Mouse (Mus musculus): ENCODE data around the gene Mrpl22. TPM values are rescaled to one million over a fixed set of nuclear protein-coding genes. Genes with fewer than 3 reads are reported as not detected.
"Not testable (repeated sequence)": the region's sequence is repeated elsewhere in the genome, so short reads cannot be mapped to it uniquely, and the experiment has no call there.

Gene Mrpl22
- polyA plus RNA-seq, 1 experiment from 2014 or later, result 116 TPM

DNA sequence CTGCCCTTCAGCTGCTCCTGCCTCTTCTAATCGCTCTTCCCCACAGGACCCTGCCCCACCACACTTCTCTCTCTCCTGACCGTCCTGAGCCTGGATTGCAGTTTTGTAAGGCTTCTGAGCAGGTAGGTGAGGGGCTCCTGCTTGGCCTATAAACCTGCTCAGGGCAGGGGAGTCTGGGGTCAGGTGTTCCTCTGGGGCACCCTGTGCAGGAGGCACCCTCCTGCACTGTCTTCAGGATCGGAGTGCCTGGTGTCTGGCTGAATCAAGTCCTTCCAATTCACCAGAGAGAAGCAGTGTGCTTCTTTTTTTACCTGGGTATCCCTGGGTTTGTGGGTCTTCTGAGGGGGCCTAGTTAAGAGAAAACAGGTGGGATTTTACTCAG, 43.6 kb downstream of the Mrpl22 start:
- not testable (repeated sequence) for H3K27me3 ChIP-seq (ENCODE audit: control insufficient read depth, insufficient read depth, low read length); H3K36me3 ChIP-seq (ENCODE audit: control insufficient read depth, insufficient read depth, low read length); ATAC-seq (ENCODE audit: insufficient number of reproducible peaks, insufficient read depth, low FRiP score, low read depth); H3K27ac ChIP-seq (replicated peaks in 1 of 2; ENCODE audit: control insufficient read depth in 1 of 2, insufficient read depth in 1 of 2, low read depth in 2 of 2, low read length in 2 of 2); H3K9me3 ChIP-seq (ENCODE audit: control insufficient read depth, low read length)
- H3K4me2 ChIP-seq (ENCODE audit: low read length), result peak overlapping the region; percentile 71
- H3K9ac ChIP-seq (ENCODE audit: low read length), result peak overlapping the region; percentile 77
- 10% methylated on average over 2 of the region's 3 CpGs for WGBS
- H3K4me3 ChIP-seq (ENCODE audit: control insufficient read depth in 1 of 2, insufficient read depth in 1 of 2, low read depth in 1 of 2, low read length in 2 of 2), result peak overlapping the region; percentile 60 to 81
- peaks cover 7 to 17% of the 10 kb centered on the region in 2 experiments for H3K4me1 ChIP-seq (ENCODE audit: control insufficient read depth in 2 of 2, insufficient read depth in 2 of 2, low read length in 2 of 2)

- Histone ChIP-seq H3K9me3 (ENCODE audit: control insufficient read depth, low read length) (no peaks in the 10 kb centered on the region), H3K4me2 (ENCODE audit: low read length) (peak overlapping the region; percentile 71), H3K36me3 (ENCODE audit: control insufficient read depth, insufficient read depth, low read length) (no peaks in the 10 kb centered on the region), H3K4me3 (ENCODE audit: control insufficient read depth in 1 of 2, insufficient read depth in 1 of 2, low read depth in 1 of 2, low read length in 2 of 2) (no peak overlapping the region), H3K27ac (replicated peaks in 1 of 2; ENCODE audit: control insufficient read depth in 1 of 2, insufficient read depth in 1 of 2, low read depth in 2 of 2, low read length in 2 of 2) (no peak overlapping the region), H3K27me3 (ENCODE audit: control insufficient read depth, insufficient read depth, low read length) (no peaks in the 10 kb centered on the region), H3K9ac (ENCODE audit: low read length) (no peak overlapping the region), H3K4me1 (ENCODE audit: control insufficient read depth in 2 of 2, insufficient read depth in 2 of 2, low read length in 2 of 2) (peaks cover 6 to 17% of the 10 kb centered on the region in 2 experiments)
- no peak for ATAC-seq (ENCODE audit: insufficient number of reproducible peaks, insufficient read depth, low FRiP score, low read depth)
- WGBS, result 78% methylated on average over 5 of the region's 5 CpGs
Measured at GRCm38 (mm10) chr11:58215814-58216213, 44.4 kb downstream of the Mrpl22 start.

DNA sequence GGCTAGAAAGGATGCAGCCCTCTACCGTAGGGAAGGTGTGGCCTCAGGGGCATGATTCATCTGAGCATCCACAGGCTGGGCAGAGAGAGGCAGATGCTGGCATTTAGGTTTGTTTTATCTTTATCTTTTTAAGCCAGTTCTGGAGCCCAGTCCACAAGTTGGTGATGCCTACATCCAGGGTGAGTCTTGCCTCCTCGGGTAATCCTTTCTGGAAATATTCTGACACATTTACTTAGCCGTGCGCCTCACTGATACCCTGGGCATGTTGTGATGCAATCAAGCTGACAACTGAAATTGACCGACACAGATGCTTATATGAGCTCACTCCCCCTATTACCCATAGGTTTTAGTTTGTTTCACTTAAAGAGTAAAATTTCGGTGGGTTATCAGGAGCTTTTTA, 45.4 kb downstream of the Mrpl22 start:
- no peak overlapping the region for H3K4me3 ChIP-seq (ENCODE audit: control insufficient read depth in 1 of 2, insufficient read depth in 1 of 2, low read depth in 1 of 2, low read length in 2 of 2)
- H3K27ac ChIP-seq (replicated peaks in 1 of 2; ENCODE audit: control insufficient read depth in 1 of 2, insufficient read depth in 1 of 2, low read depth in 2 of 2, low read length in 2 of 2), result no peak overlapping the region
- H3K36me3 ChIP-seq (ENCODE audit: control insufficient read depth, insufficient read depth, low read length), result no peaks in the 10 kb centered on the region
- no peaks in the 10 kb centered on the region for H3K9me3 ChIP-seq (ENCODE audit: control insufficient read depth, low read length)
- WGBS, result 80% methylated on average over 6 of the region's 6 CpGs
- H3K4me1 ChIP-seq (ENCODE audit: control insufficient read depth in 2 of 2, insufficient read depth in 2 of 2, low read length in 2 of 2), result peaks cover 0 to 11% of the 10 kb centered on the region in 2 experiments; a peak in 2 of 4 replicates
- ATAC-seq (ENCODE audit: insufficient number of reproducible peaks, insufficient read depth, low FRiP score, low read depth), result no peak
- no peak overlapping the region for H3K9ac ChIP-seq (ENCODE audit: low read length)
- H3K4me2 ChIP-seq (ENCODE audit: low read length), result no peak overlapping the region
- H3K27me3 ChIP-seq (ENCODE audit: control insufficient read depth, insufficient read depth, low read length), result no peaks in the 10 kb centered on the region

- H3K4me3 ChIP-seq (ENCODE audit: control insufficient read depth in 1 of 2, insufficient read depth in 1 of 2, low read depth in 1 of 2, low read length in 2 of 2), result no peak overlapping the region
- H3K4me2 ChIP-seq (ENCODE audit: low read length), result no peak overlapping the region
- H3K4me1 ChIP-seq (ENCODE audit: control insufficient read depth in 2 of 2, insufficient read depth in 2 of 2, low read length in 2 of 2), result peaks cover 6 to 17% of the 10 kb centered on the region in 2 experiments; a peak in 3 of 4 replicates
- H3K27me3 ChIP-seq (ENCODE audit: control insufficient read depth, insufficient read depth, low read length), result no peaks in the 10 kb centered on the region
- ATAC-seq (ENCODE audit: insufficient number of reproducible peaks, insufficient read depth, low FRiP score, low read depth), result no peak
- H3K36me3 ChIP-seq (ENCODE audit: control insufficient read depth, insufficient read depth, low read length), result no peaks in the 10 kb centered on the region
- H3K27ac ChIP-seq (replicated peaks in 1 of 2; ENCODE audit: control insufficient read depth in 1 of 2, insufficient read depth in 1 of 2, low read depth in 2 of 2, low read length in 2 of 2), result peak overlapping the region; percentile 36 to 51
- WGBS, result 14% methylated on average over 4 of the region's 4 CpGs
- no peaks in the 10 kb centered on the region for H3K9me3 ChIP-seq (ENCODE audit: control insufficient read depth, low read length)
- H3K9ac ChIP-seq (ENCODE audit: low read length), result no peak overlapping the region
Measured at GRCm38 (mm10) chr11:58223751-58224150, 52.3 kb downstream of the Mrpl22 start.

- H3K9me3 ChIP-seq (ENCODE audit: control insufficient read depth, low read length), result no peaks in the 10 kb centered on the region
- H3K9ac ChIP-seq (ENCODE audit: low read length), result no peak overlapping the region
- H3K27ac ChIP-seq (replicated peaks in 1 of 2; ENCODE audit: control insufficient read depth in 1 of 2, insufficient read depth in 1 of 2, low read depth in 2 of 2, low read length in 2 of 2), result peak overlapping the region in 1 of 2 experiments; percentile 51; a peak in 1 of 4 replicates
- peaks cover 6 to 17% of the 10 kb centered on the region in 2 experiments; a peak in 3 of 4 replicates for H3K4me1 ChIP-seq (ENCODE audit: control insufficient read depth in 2 of 2, insufficient read depth in 2 of 2, low read length in 2 of 2)
- no peak overlapping the region for H3K4me2 ChIP-seq (ENCODE audit: low read length)
- no peak for ATAC-seq (ENCODE audit: insufficient number of reproducible peaks, insufficient read depth, low FRiP score, low read depth)
- no peaks in the 10 kb centered on the region for H3K27me3 ChIP-seq (ENCODE audit: control insufficient read depth, insufficient read depth, low read length)
- 61% methylated on average over 7 of the region's 7 CpGs for WGBS
- H3K36me3 ChIP-seq (ENCODE audit: control insufficient read depth, insufficient read depth, low read length), result no peaks in the 10 kb centered on the region
- H3K4me3 ChIP-seq (ENCODE audit: control insufficient read depth in 1 of 2, insufficient read depth in 1 of 2, low read depth in 1 of 2, low read length in 2 of 2), result no peak overlapping the region
Measured at GRCm38 (mm10) chr11:58224313-58224712, 52.9 kb downstream of the Mrpl22 start.

- not testable (repeated sequence) for ATAC-seq (ENCODE audit: insufficient number of reproducible peaks, insufficient read depth, low FRiP score, low read depth); H3K27ac ChIP-seq (replicated peaks in 1 of 2; ENCODE audit: control insufficient read depth in 1 of 2, insufficient read depth in 1 of 2, low read depth in 2 of 2, low read length in 2 of 2); H3K9me3 ChIP-seq (ENCODE audit: control insufficient read depth, low read length); H3K27me3 ChIP-seq (ENCODE audit: control insufficient read depth, insufficient read depth, low read length); H3K9ac ChIP-seq (ENCODE audit: low read length); H3K36me3 ChIP-seq (ENCODE audit: control insufficient read depth, insufficient read depth, low read length); H3K4me3 ChIP-seq (ENCODE audit: control insufficient read depth in 1 of 2, insufficient read depth in 1 of 2, low read depth in 1 of 2, low read length in 2 of 2); H3K4me2 ChIP-seq (ENCODE audit: low read length)
- H3K4me1 ChIP-seq (ENCODE audit: control insufficient read depth in 2 of 2, insufficient read depth in 2 of 2, low read length in 2 of 2), result peaks cover 6 to 17% of the 10 kb centered on the region in 2 experiments; a peak in 3 of 4 replicates
- 73% methylated on average over 2 of the region's 2 CpGs for WGBS
Measured at GRCm38 (mm10) chr11:58224872-58225271, 53.4 kb downstream of the Mrpl22 start.

DNA sequence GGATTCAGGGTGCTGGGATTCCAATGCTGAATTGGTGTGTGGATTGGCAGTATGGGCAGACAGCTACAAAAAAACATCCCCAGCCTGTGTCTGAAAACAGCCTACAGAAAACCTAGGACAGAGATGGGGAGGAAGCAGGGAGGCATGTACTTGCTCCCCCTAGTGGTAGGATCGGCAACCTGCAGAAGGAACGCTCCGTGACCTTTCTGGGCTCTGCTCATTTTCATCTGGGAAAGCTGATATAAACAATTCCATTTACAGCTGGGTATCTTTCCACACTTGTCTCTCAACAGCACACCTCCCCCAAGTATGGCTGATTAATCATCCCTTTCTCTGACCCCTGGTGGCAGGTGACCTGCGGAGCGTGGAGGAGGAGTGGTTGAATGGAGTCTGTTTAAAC, 54.2 kb downstream of the Mrpl22 start:
- H3K4me1 ChIP-seq (ENCODE audit: control insufficient read depth in 2 of 2, insufficient read depth in 2 of 2, low read length in 2 of 2), result peaks cover 6 to 17% of the 10 kb centered on the region in 2 experiments; a peak in 3 of 4 replicates
- peak overlapping the region in 1 of 2 experiments; percentile 41; a peak in 1 of 4 replicates for H3K27ac ChIP-seq (replicated peaks in 1 of 2; ENCODE audit: control insufficient read depth in 1 of 2, insufficient read depth in 1 of 2, low read depth in 2 of 2, low read length in 2 of 2)
- no peaks in the 10 kb centered on the region for H3K27me3 ChIP-seq (ENCODE audit: control insufficient read depth, insufficient read depth, low read length)
- H3K9ac ChIP-seq (ENCODE audit: low read length), result no peak overlapping the region; the same call in 1 of the 2 replicates
- peak overlapping the region; percentile 43 for H3K4me2 ChIP-seq (ENCODE audit: low read length)
- no peak overlapping the region for H3K4me3 ChIP-seq (ENCODE audit: control insufficient read depth in 1 of 2, insufficient read depth in 1 of 2, low read depth in 1 of 2, low read length in 2 of 2)
- no peaks in the 10 kb centered on the region for H3K9me3 ChIP-seq (ENCODE audit: control insufficient read depth, low read length)
- no peaks in the 10 kb centered on the region for H3K36me3 ChIP-seq (ENCODE audit: control insufficient read depth, insufficient read depth, low read length)
- WGBS, result 5% methylated on average over 5 of the region's 5 CpGs
- ATAC-seq (ENCODE audit: insufficient number of reproducible peaks, insufficient read depth, low FRiP score, low read depth), result peak; percentile 61; the same call in 1 of the 2 replicates

DNA sequence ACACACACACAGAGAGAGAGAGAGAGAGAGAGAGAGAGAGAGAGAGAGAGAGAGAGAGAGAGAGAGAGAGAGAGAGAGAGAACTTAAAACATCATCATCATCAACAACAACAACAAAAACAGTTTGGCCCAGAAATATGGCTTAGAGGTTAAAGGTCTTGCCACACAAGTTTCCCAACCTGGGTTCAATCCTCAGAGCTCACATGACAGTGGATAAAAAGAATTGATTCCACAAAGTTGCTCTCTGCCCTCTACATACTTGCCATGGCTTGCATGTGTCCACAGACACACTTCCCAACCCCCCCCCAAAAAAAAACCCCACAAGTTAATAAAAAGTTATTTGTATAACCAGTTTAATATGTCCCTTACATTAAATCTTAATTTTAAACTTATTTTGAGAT, 55.0 kb downstream of the Mrpl22 start:
- Histone ChIP-seq H3K4me3 (ENCODE audit: control insufficient read depth in 1 of 2, insufficient read depth in 1 of 2, low read depth in 1 of 2, low read length in 2 of 2) (no peak overlapping the region), H3K36me3 (ENCODE audit: control insufficient read depth, insufficient read depth, low read length) (no peaks in the 10 kb centered on the region), H3K9me3 (ENCODE audit: control insufficient read depth, low read length) (no peaks in the 10 kb centered on the region), H3K27me3 (ENCODE audit: control insufficient read depth, insufficient read depth, low read length) (no peaks in the 10 kb centered on the region), H3K9ac (ENCODE audit: low read length) (no peak overlapping the region), H3K4me1 (ENCODE audit: control insufficient read depth in 2 of 2, insufficient read depth in 2 of 2, low read length in 2 of 2) (peaks cover 6 to 17% of the 10 kb centered on the region in 2 experiments; a peak in 3 of 4 replicates), H3K27ac (replicated peaks in 1 of 2; ENCODE audit: control insufficient read depth in 1 of 2, insufficient read depth in 1 of 2, low read depth in 2 of 2, low read length in 2 of 2) (no peak overlapping the region), H3K4me2 (ENCODE audit: low read length) (no peak overlapping the region)
- ATAC-seq (ENCODE audit: insufficient number of reproducible peaks, insufficient read depth, low FRiP score, low read depth), result no peak

Data from heart, embryonic 14.5 days (tissue).